Mouse (Mus musculus) lung, postnatal 0 days (tissue): ENCODE results near the gene Ddx54. TPM values are rescaled to one million over a fixed set of nuclear protein-coding genes. Genes with fewer than 3 reads are reported as not detected.

Experiments
- ATAC-seq: fragments of 200-750 bp; cut with Nextera tagmentation; 2 replicates; pipeline ENCODE4 v1.8.0; 2017; ENCODE audit warnings: moderate library complexity
- DNase-seq: peaks from one replicate; pipeline ENCODE4 v3.0.0-alpha.2; 2016; ENCODE audit warnings: low spot score
- H3K27ac ChIP-seq: fragments of 300-500 bp; sonication (generic); 2 replicates; pipeline ENCODE4 v1.5.1; 2014; ENCODE audit warnings: antibody characterized with exemption, mild to moderate bottlenecking, low read length, mixed read lengths
- H3K27me3 ChIP-seq: fragments of 300-500 bp; sonication (generic); replicated peaks from 2 replicates; pipeline ENCODE4 v1.6.1; 2014; ENCODE audit warnings: low read length, mixed read lengths; ENCODE audit not compliant: insufficient read depth
- H3K36me3 ChIP-seq: fragments of 300-500 bp; sonication (generic); 2 replicates; pipeline ENCODE4 v1.6.1; 2014; ENCODE audit warnings: low read length, mixed read lengths; ENCODE audit not compliant: insufficient read depth
- H3K4me1 ChIP-seq: fragments of 300-500 bp; sonication (generic); 2 replicates; pipeline ENCODE4 v1.6.1; 2014; ENCODE audit warnings: antibody characterized with exemption, low read depth, low read length, mixed read lengths; ENCODE audit not compliant: insufficient read depth
- H3K4me2 ChIP-seq: fragments of 300-500 bp; sonication (generic); replicated peaks from 2 replicates; pipeline ENCODE4 v1.6.1; 2014; ENCODE audit warnings: low read depth, mild to moderate bottlenecking, low read length, moderate library complexity, mixed read lengths
- H3K4me3 ChIP-seq: fragments of 300-500 bp; sonication (generic); 2 replicates; pipeline ENCODE4 v1.5.1; 2014; ENCODE audit warnings: low read depth, low read length
- H3K9ac ChIP-seq: fragments of 300-500 bp; sonication (generic); replicated peaks from 2 replicates; pipeline ENCODE4 v1.6.1; 2014; ENCODE audit warnings: low read depth, mild to moderate bottlenecking
- H3K9me3 ChIP-seq: fragments of 300-500 bp; sonication (generic); 2 replicates; pipeline ENCODE4 v1.6.1; 2016; ENCODE audit warnings: low read length, mixed read lengths
- CTCF ChIP-seq: IDR thresholded peaks from 2 replicates; pipeline ENCODE4 v1.5.1; 2016; ENCODE audit warnings: antibody characterized with exemption, mild to moderate bottlenecking
- EP300 ChIP-seq: IDR thresholded peaks from 2 replicates; pipeline ENCODE4 v1.6.1; 2016; ENCODE audit warnings: antibody characterized with exemption, mild to moderate bottlenecking, control low read depth
- WGBS: fragments of 180-500 bp; shearing (Covaris S2); extraction: QIAGEN DNeasy Blood & Tissue Kit; methylation state at CpG from one replicate; pipeline ENCODE4 v1.1.7; 2014; 5-methylcytosine and 5-hydroxymethylcytosine counted together
- polyA plus RNA-seq: library from polyadenylated mRNA; unstranded; fragments of >200 nt; fragmentation: Nextera tagmentation; extraction: Ambion mirVana; gene quantifications from 2 replicates; pipeline ENCODE4 v1.2.1, GENCODE M21; 2015

The Ddx54 gene
- polyA plus RNA-seq, 1 experiment from 2014 or later = 25.4 TPM

GRCm38 (mm10) chr5:120604839-120605238 is 7.7 kb upstream of the Ddx54 start:
- Histone ChIP-seq H3K27ac (no peak overlapping the region), H3K4me2 (peak overlapping the region; percentile 56), H3K4me1 (0 out of 2 replicates have a peak, but pooled peaks cover 3% of the 10 kb centered on the region), H3K9me3 (no peaks in the 10 kb centered on the region), H3K27me3 (no peaks in the 10 kb centered on the region), H3K9ac (no peak overlapping the region), H3K4me3 (no peak overlapping the region), H3K36me3 (no peaks in the 10 kb centered on the region)
- 6% methylated on average over 6 of the region's 6 CpGs for WGBS
- ATAC-seq = peak; percentile 63
- TF ChIP-seq EP300 (no peak), CTCF (peak; percentile 90)
- peak; percentile 84 for DNase-seq

- Histone ChIP-seq H3K27ac (no peak overlapping the region), H3K27me3 (no peaks in the 10 kb centered on the region), H3K4me3 (peak overlapping the region; percentile 30), H3K36me3 (no peaks in the 10 kb centered on the region), H3K9me3 (no peaks in the 10 kb centered on the region), H3K9ac (no peak overlapping the region), H3K4me1 (0 out of 2 replicates have a peak, but pooled peaks cover 3% of the 10 kb centered on the region), H3K4me2 (peak overlapping the region; percentile 56)
- WGBS = 4% methylated on average over 10 of the region's 10 CpGs
- DNase-seq (no peak), ATAC-seq (peak; percentile 29)
- TF ChIP-seq CTCF (no peak), EP300 (no peak)
These were observed 7.3 kb upstream of the Ddx54 start for GRCm38 (mm10) chr5:120605241-120605661.

GRCm38 (mm10) chr5:120605688-120606087 is 6.9 kb upstream of the Ddx54 start:
- under 1% methylated on average over 8 of the region's 8 CpGs for WGBS
- no peaks in the 10 kb centered on the region for H3K27me3 ChIP-seq
- H3K27ac ChIP-seq = no peak overlapping the region
- H3K36me3 ChIP-seq = no peaks in the 10 kb centered on the region
- ATAC-seq (peak; percentile 73), DNase-seq (peak; percentile 95)
- H3K4me2 ChIP-seq = peak overlapping the region; percentile 56
- H3K4me1 ChIP-seq = 0 out of 2 replicates have a peak, but pooled peaks cover 3% of the 10 kb centered on the region
- H3K9ac ChIP-seq = no peak overlapping the region
- peak overlapping the region; percentile 30 for H3K4me3 ChIP-seq
- H3K9me3 ChIP-seq = no peaks in the 10 kb centered on the region
- TF ChIP-seq EP300 (no peak), CTCF (peak; percentile 92)

GRCm38 (mm10) chr5:120606590-120607200 is 5.8 kb upstream of the Ddx54 start:
- Histone ChIP-seq H3K4me2 (no peak overlapping the region), H3K36me3 (no peaks in the 10 kb centered on the region), H3K9ac (no peak overlapping the region), H3K27me3 (no peaks in the 10 kb centered on the region), H3K27ac (no peak overlapping the region), H3K4me3 (no peak overlapping the region), H3K9me3 (no peaks in the 10 kb centered on the region), H3K4me1 (peaks cover 3% of the 10 kb centered on the region; the same call in 1 of the 2 replicates)
- DNase-seq (no peak), ATAC-seq (no peak)
- WGBS = 72% methylated on average over 25 of the region's 25 CpGs
- TF ChIP-seq EP300 (no peak), CTCF (no peak)

- no peaks in the 10 kb centered on the region for H3K36me3 ChIP-seq
- H3K27me3 ChIP-seq = no peaks in the 10 kb centered on the region
- 77% methylated on average over 3 of the region's 3 CpGs for WGBS
- no peak for ATAC-seq
- DNase-seq = no peak
- H3K27ac ChIP-seq = no peak overlapping the region
- no peak for TF ChIP-seq EP300
- no peak for TF ChIP-seq CTCF
- no peaks in the 10 kb centered on the region for H3K9me3 ChIP-seq
- no peak overlapping the region for H3K4me2 ChIP-seq
- H3K9ac ChIP-seq = no peak overlapping the region
- peaks cover 3% of the 10 kb centered on the region; the same call in 1 of the 2 replicates for H3K4me1 ChIP-seq
- no peak overlapping the region for H3K4me3 ChIP-seq
These were observed 5.2 kb upstream of the Ddx54 start for GRCm38 (mm10) chr5:120607335-120607734.

GRCm38 (mm10) chr5:120609246-120609775 is 3.2 kb upstream of the Ddx54 start:
- no peak overlapping the region for H3K4me3 ChIP-seq
- H3K27ac ChIP-seq = no peak overlapping the region
- H3K4me2 ChIP-seq = no peak overlapping the region
- no peaks in the 10 kb centered on the region for H3K9me3 ChIP-seq
- DNase-seq (no peak), ATAC-seq (no peak)
- H3K27me3 ChIP-seq = no peaks in the 10 kb centered on the region
- 77% methylated on average over 16 of the region's 16 CpGs for whole genome bisulfite sequencing
- TF ChIP-seq CTCF (no peak), EP300 (no peak)
- no peaks in the 10 kb centered on the region for H3K36me3 ChIP-seq
- H3K4me1 ChIP-seq = peaks cover 9% of the 10 kb centered on the region
- H3K9ac ChIP-seq = no peak overlapping the region
